Mouse (Mus musculus): Measurements from ENCODE around the gene Fbln1. TPM values are rescaled to one million over a fixed set of nuclear protein-coding genes. Genes with fewer than 3 reads are reported as not detected.

Gene Fbln1
- polyA plus RNA-seq, 1 experiment = 6.9 TPM

DNA sequence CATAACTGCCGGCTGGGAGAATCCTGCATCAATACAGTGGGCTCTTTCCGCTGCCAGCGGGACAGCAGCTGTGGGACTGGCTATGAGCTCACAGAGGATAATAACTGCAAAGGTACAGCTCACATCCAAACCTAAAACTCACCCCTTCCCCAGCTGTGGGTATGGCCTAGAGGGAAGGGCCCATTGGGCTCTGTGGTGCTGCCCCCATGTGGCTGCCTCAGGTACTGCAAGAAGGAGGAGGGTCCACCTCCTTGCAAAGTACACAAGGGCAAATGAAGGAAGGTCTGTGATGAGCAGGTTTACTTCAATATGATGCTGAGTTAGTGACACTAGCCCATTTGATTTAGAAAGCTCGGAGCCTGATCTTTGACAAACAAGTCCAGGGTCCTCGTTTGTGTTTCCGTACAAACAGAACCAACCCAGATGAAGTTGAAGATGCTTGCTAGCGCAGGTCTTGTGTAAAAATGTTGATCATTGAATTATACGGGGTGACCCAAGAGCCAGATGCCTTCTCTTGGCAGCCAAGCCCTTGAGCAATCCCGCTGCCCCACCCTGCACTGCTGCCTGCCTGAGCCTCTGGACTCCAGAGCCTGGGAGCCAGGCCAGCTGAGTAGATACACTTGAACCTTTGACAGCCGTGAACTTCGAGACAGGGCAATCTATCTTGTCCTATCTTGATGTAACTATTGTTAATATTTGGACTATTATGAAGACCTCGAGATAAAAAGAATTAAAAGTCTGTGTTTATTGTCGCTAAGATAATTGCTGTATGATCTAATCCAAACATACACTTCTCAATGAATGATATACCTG is 25.9 kb downstream of the Fbln1 start:
- TF ChIP-seq CTCF (IDR thresholded peaks at IDR 0.05; ENCODE audit: borderline replicate concordance, insufficient read depth, low read depth, low read length) (peak; percentile 60), POLR2A (IDR thresholded peaks at IDR 0.05; ENCODE audit: borderline replicate concordance, insufficient read depth, low read length) (no peak)
- Histone ChIP-seq H3K4me1 (ENCODE audit: control insufficient read depth, insufficient read depth, low read length) (no peaks in the 10 kb centered on the region), H3K27ac (ENCODE audit: insufficient read depth, low read length) (no peak overlapping the region), H3K4me3 (replicated peaks; ENCODE audit: insufficient read depth, low read depth, low read length) (no peak overlapping the region), H3K27me3 (ENCODE audit: control insufficient read depth, insufficient read depth, low read length) (no peaks in the 10 kb centered on the region)
- 72% methylated on average over 13 of the region's 13 CpGs for WGBS
- DNase-seq = peak in 1 of 2 experiments; percentile 18

DNA sequence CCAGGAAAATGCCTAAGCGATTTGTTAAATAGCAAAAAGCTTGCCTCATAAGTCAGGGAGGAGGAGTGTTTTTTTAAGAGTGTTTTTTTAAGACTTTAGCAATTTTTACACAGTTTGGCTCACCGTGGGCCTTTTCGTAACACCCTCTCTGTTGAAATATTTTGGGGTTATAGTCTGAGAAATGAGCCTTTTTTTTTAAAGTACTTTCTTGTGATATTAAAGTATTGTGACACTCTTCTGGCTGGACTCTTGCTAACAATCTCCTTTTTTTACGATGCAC is 26.4 kb downstream of the Fbln1 start:
- WGBS = 93% methylated on average over 4 of the region's 4 CpGs
- TF ChIP-seq POLR2A (IDR thresholded peaks at IDR 0.05; ENCODE audit: borderline replicate concordance, insufficient read depth, low read length) (no peak), CTCF (IDR thresholded peaks at IDR 0.05; ENCODE audit: borderline replicate concordance, insufficient read depth, low read depth, low read length) (no peak)
- DNase-seq = no peak
- no peaks in the 10 kb centered on the region for H3K27me3 ChIP-seq (ENCODE audit: control insufficient read depth, insufficient read depth, low read length)
- H3K4me3 ChIP-seq (replicated peaks; ENCODE audit: insufficient read depth, low read depth, low read length) = no peak overlapping the region
- H3K4me1 ChIP-seq (ENCODE audit: control insufficient read depth, insufficient read depth, low read length) = no peaks in the 10 kb centered on the region
- H3K27ac ChIP-seq (ENCODE audit: insufficient read depth, low read length) = no peak overlapping the region

DNA sequence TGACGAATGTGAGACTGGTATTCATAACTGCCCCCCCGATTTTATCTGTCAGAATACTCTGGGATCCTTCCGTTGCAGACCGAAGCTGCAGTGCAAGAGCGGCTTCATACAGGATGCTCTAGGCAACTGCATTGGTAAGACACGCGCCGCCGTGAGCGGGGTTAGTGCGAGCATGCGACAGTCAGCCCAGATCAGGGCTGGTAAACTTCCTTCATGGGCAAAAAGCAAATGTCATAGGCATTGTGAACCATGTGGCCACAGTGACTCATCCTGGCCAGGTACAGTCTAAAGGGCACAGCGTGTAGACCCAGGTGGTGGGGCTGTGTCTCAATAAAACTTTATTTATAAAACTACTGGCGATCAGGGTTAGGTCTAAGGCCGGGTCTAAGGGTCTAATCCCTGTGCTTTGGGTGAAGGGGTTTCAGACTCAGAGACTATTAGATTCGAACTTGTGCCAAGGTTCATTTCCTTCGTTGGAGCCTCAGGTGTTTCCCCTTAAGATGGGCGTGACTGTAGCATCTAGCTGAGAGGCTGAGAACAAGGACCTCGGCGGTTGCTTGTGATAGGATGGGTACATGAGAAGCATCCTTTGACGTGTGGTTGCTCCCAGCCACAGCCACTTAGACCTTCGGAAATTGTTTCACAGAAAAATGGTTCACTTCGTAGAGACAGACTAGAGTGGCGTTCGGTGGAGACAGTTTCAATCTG is 26.9 kb downstream of the Fbln1 start:
- Histone ChIP-seq H3K4me1 (ENCODE audit: control insufficient read depth, insufficient read depth, low read length) (no peaks in the 10 kb centered on the region), H3K27ac (ENCODE audit: insufficient read depth, low read length) (no peak overlapping the region), H3K27me3 (ENCODE audit: control insufficient read depth, insufficient read depth, low read length) (no peaks in the 10 kb centered on the region), H3K4me3 (replicated peaks; ENCODE audit: insufficient read depth, low read depth, low read length) (no peak overlapping the region)
- no peak for TF ChIP-seq POLR2A (IDR thresholded peaks at IDR 0.05; ENCODE audit: borderline replicate concordance, insufficient read depth, low read length)
- no peak for TF ChIP-seq CTCF (IDR thresholded peaks at IDR 0.05; ENCODE audit: borderline replicate concordance, insufficient read depth, low read depth, low read length)
- DNase-seq = no peak
- WGBS = 93% methylated on average over 25 of the region's 25 CpGs

DNA sequence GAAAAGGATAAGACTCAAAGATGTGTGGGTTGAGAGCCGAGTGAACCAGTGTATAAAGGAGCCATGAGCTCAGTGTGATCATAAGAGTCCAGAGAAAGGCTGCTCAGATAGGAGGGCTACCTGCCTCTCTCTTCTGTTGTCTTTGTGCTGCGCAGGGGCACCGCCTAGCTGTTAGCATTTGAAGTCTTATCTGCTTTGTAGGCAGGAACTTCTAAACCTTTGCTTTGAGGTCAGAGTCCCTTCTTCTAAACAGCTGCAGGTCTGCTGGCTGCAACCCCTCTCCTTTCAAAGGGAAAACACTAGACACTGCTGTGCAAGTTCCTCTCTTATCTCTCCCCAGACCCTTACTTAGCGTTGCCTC is 27.5 kb downstream of the Fbln1 start:
- no peak overlapping the region for H3K27ac ChIP-seq (ENCODE audit: insufficient read depth, low read length)
- TF ChIP-seq CTCF (IDR thresholded peaks at IDR 0.05; ENCODE audit: borderline replicate concordance, insufficient read depth, low read depth, low read length) = no peak
- TF ChIP-seq POLR2A (IDR thresholded peaks at IDR 0.05; ENCODE audit: borderline replicate concordance, insufficient read depth, low read length) = no peak

DNA sequence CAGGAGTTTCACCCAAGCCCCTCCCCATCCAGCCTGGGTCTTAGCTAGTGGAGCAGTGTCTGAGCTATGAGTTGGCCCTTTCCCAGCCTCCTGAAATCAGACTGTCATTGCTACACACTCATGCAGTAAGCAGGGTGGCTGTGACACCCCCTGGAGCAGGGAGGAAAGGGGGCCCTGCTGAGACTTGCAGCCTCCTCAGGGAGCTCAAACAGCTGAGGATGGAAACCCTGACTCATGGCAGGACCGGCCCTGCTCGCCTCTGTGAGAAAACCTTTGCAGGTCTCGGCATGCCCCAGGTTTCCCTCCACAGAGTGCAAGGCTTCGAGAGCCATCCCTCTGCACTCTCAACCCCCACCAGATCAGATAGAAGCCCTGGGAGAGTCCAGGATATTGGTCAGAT is 27.9 kb downstream of the Fbln1 start:
- Histone ChIP-seq H3K27me3 (ENCODE audit: control insufficient read depth, insufficient read depth, low read length) (no peaks in the 10 kb centered on the region), H3K4me3 (replicated peaks; ENCODE audit: insufficient read depth, low read depth, low read length) (no peak overlapping the region), H3K27ac (ENCODE audit: insufficient read depth, low read length) (no peak overlapping the region), H3K4me1 (ENCODE audit: control insufficient read depth, insufficient read depth, low read length) (no peaks in the 10 kb centered on the region)
- DNase-seq = no peak
- TF ChIP-seq CTCF (IDR thresholded peaks at IDR 0.05; ENCODE audit: borderline replicate concordance, insufficient read depth, low read depth, low read length) = no peak
- no peak for TF ChIP-seq POLR2A (IDR thresholded peaks at IDR 0.05; ENCODE audit: borderline replicate concordance, insufficient read depth, low read length)
- 84% methylated on average over 4 of the region's 4 CpGs for WGBS

More for the DNA sequence above, 27.5 kb downstream of the Fbln1 start:
- no peak overlapping the region for H3K4me3 ChIP-seq (replicated peaks; ENCODE audit: insufficient read depth, low read depth, low read length)
- no peaks in the 10 kb centered on the region for H3K27me3 ChIP-seq (ENCODE audit: control insufficient read depth, insufficient read depth, low read length)
- no peaks in the 10 kb centered on the region for H3K4me1 ChIP-seq (ENCODE audit: control insufficient read depth, insufficient read depth, low read length)
- no peak for DNase-seq
- 79% methylated on average over 4 of the region's 4 CpGs for WGBS

DNA sequence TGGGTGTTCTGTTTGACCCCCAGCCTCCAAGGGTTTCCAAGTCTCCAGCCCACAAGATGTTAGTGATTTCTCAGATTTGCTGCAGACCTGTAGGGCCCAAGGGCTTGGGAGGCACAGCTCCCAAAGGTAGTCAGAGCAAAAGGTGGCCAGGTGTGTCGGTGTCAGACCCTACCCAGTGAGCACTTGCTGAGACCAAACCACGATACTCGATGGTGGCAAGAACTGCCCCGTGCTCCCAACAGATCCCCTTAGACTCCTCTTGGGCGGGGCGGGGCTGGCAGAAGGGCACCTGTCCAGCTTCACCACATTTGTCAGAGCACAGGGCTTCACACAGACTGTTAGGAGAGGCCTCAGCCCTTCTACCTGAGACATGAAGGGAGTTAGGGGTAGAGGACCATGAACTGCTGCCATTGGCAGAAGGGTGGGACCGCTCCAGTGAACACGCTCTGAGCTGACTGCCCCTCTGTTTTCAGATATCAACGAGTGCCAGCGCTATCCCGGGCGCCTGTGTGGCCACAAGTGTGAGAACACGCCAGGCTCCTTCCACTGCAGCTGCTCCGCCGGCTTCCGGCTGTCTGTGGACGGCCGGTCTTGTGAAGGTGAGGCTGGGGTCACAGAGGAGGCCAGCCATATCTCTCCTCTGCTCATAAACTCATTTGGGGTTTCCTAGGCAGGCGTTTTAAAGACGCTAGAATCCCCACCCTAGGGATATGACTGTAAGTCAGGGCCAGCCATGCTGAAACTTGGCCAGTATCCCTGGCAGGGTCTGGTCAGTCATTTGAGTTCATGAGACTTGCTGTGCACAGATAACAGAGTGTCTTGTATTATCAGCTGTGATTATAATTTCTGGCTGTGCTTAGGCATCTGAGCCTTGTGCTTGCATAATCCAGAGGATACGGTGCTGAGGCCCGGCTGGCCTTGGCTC is 33.3 kb downstream of the Fbln1 start:
- 38% methylated on average over 22 of the region's 22 CpGs for WGBS
- Histone ChIP-seq H3K27ac (ENCODE audit: insufficient read depth, low read length) (no peak overlapping the region), H3K27me3 (ENCODE audit: control insufficient read depth, insufficient read depth, low read length) (no peaks in the 10 kb centered on the region), H3K4me3 (replicated peaks; ENCODE audit: insufficient read depth, low read depth, low read length) (no peak overlapping the region), H3K4me1 (ENCODE audit: control insufficient read depth, insufficient read depth, low read length) (no peaks in the 10 kb centered on the region)
- no peak for DNase-seq
- TF ChIP-seq CTCF (IDR thresholded peaks at IDR 0.05; ENCODE audit: borderline replicate concordance, insufficient read depth, low read depth, low read length) (no peak), POLR2A (IDR thresholded peaks at IDR 0.05; ENCODE audit: borderline replicate concordance, insufficient read depth, low read length) (no peak)

DNA sequence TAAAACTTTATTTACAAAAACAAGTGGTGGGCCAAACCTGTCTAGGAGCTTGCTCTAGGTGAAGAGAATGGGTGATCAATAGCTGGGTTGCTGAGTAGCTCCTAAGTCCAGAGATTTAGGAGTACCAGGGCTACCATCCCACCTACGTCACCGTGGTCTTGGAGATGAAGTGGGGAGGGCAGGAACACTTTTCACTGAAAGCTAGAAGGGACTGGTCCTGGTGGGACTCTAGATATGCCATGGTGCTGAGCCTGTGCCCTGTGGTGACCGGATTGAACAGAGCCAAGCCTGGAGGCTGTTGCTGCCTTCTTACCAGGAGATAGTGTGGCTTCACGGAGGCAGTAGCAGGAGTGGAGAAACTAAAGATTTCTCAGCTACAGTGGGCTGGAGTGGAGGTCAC is 34.3 kb downstream of the Fbln1 start:
- Histone ChIP-seq H3K4me1 (ENCODE audit: control insufficient read depth, insufficient read depth, low read length) (no peaks in the 10 kb centered on the region), H3K4me3 (replicated peaks; ENCODE audit: insufficient read depth, low read depth, low read length) (no peak overlapping the region), H3K27me3 (ENCODE audit: control insufficient read depth, insufficient read depth, low read length) (no peaks in the 10 kb centered on the region), H3K27ac (ENCODE audit: insufficient read depth, low read length) (no peak overlapping the region)
- no peak for DNase-seq
- WGBS = 98% methylated on average over 4 of the region's 4 CpGs
- TF ChIP-seq CTCF (IDR thresholded peaks at IDR 0.05; ENCODE audit: borderline replicate concordance, insufficient read depth, low read depth, low read length) = no peak
- no peak for TF ChIP-seq POLR2A (IDR thresholded peaks at IDR 0.05; ENCODE audit: borderline replicate concordance, insufficient read depth, low read length)
